Mouse (Mus musculus): Measurements from ENCODE around the gene Bbx. TPM values are rescaled to one million over a fixed set of nuclear protein-coding genes. Genes with fewer than 3 reads are reported as not detected.

The Bbx gene
- polyA plus RNA-seq, 1 experiment from 2014 or later: 38.0 TPM

- H3K36me3 ChIP-seq (ENCODE audit: control insufficient read depth, insufficient read depth, low read length): no peaks in the 10 kb centered on the region
- no peak overlapping the region for H3K4me2 ChIP-seq (ENCODE audit: low read depth, low read length, severe bottlenecking)
- H3K27ac ChIP-seq (ENCODE audit: low read depth, low read length): no peak overlapping the region
- no peak for ATAC-seq (replicated peaks; ENCODE audit: low FRiP score)
- H3K4me3 ChIP-seq (ENCODE audit: low read depth, low read length): no peak overlapping the region
- 65% methylated on average over 5 of the region's 5 CpGs for WGBS
- no peak for DNase-seq (ENCODE audit: low spot score)
- no peaks in the 10 kb centered on the region for H3K27me3 ChIP-seq (ENCODE audit: control insufficient read depth, insufficient read depth, low read length)
- H3K4me1 ChIP-seq (replicated peaks; ENCODE audit: control insufficient read depth, insufficient read depth, low read length): peaks cover 6% of the 10 kb centered on the region; the same call in 1 of the 2 replicates
- no peak overlapping the region for H3K9ac ChIP-seq (ENCODE audit: low read length)
- H3K9me3 ChIP-seq (ENCODE audit: control insufficient read depth, low read length): no peaks in the 10 kb centered on the region
These were observed 65.6 kb downstream of the Bbx start for GRCm38 (mm10) chr16:50366556-50366955.

GRCm38 (mm10) chr16:50364189-50365059 is 67.8 kb downstream of the Bbx start:
- peaks cover 6% of the 10 kb centered on the region; the same call in 1 of the 2 replicates for H3K4me1 ChIP-seq (replicated peaks; ENCODE audit: control insufficient read depth, insufficient read depth, low read length)
- no peaks in the 10 kb centered on the region for H3K9me3 ChIP-seq (ENCODE audit: control insufficient read depth, low read length)
- H3K4me3 ChIP-seq (ENCODE audit: low read depth, low read length): peak overlapping the region; percentile 31
- H3K36me3 ChIP-seq (ENCODE audit: control insufficient read depth, insufficient read depth, low read length): no peaks in the 10 kb centered on the region
- H3K4me2 ChIP-seq (ENCODE audit: low read depth, low read length, severe bottlenecking): peak overlapping the region; percentile 45
- ATAC-seq (replicated peaks; ENCODE audit: low FRiP score): peak; percentile 91
- DNase-seq (ENCODE audit: low spot score): peak; percentile 75
- WGBS: 12% methylated on average over 11 of the region's 11 CpGs
- H3K9ac ChIP-seq (ENCODE audit: low read length): peak overlapping the region; percentile 51; the same call in 1 of the 2 replicates
- no peaks in the 10 kb centered on the region for H3K27me3 ChIP-seq (ENCODE audit: control insufficient read depth, insufficient read depth, low read length)
- H3K27ac ChIP-seq (ENCODE audit: low read depth, low read length): peak overlapping the region; percentile 50; the same call in 1 of the 2 replicates

GRCm38 (mm10) chr16:50363443-50364188 is 68.6 kb downstream of the Bbx start:
- H3K9ac ChIP-seq (ENCODE audit: low read length): peak overlapping the region; percentile 51; the same call in 1 of the 2 replicates
- ATAC-seq (replicated peaks; ENCODE audit: low FRiP score) (peak; percentile 35; the same call in 1 of the 2 replicates), DNase-seq (ENCODE audit: low spot score) (no peak)
- 65% methylated on average over 17 of the region's 17 CpGs for WGBS
- peak overlapping the region; percentile 45 for H3K4me2 ChIP-seq (ENCODE audit: low read depth, low read length, severe bottlenecking)
- H3K4me3 ChIP-seq (ENCODE audit: low read depth, low read length): peak overlapping the region; percentile 31
- no peaks in the 10 kb centered on the region for H3K36me3 ChIP-seq (ENCODE audit: control insufficient read depth, insufficient read depth, low read length)
- peak overlapping the region; percentile 50; the same call in 1 of the 2 replicates for H3K27ac ChIP-seq (ENCODE audit: low read depth, low read length)
- no peaks in the 10 kb centered on the region for H3K27me3 ChIP-seq (ENCODE audit: control insufficient read depth, insufficient read depth, low read length)
- H3K9me3 ChIP-seq (ENCODE audit: control insufficient read depth, low read length): no peaks in the 10 kb centered on the region
- H3K4me1 ChIP-seq (replicated peaks; ENCODE audit: control insufficient read depth, insufficient read depth, low read length): peaks cover 6% of the 10 kb centered on the region; the same call in 1 of the 2 replicates

GRCm38 (mm10) chr16:50360631-50361030 is 71.6 kb downstream of the Bbx start:
- H3K27ac ChIP-seq (ENCODE audit: low read depth, low read length): no peak overlapping the region
- no peak overlapping the region for H3K9ac ChIP-seq (ENCODE audit: low read length)
- H3K9me3 ChIP-seq (ENCODE audit: control insufficient read depth, low read length): no peaks in the 10 kb centered on the region
- no peaks in the 10 kb centered on the region for H3K27me3 ChIP-seq (ENCODE audit: control insufficient read depth, insufficient read depth, low read length)
- no peak for DNase-seq (ENCODE audit: low spot score)
- no peak overlapping the region for H3K4me2 ChIP-seq (ENCODE audit: low read depth, low read length, severe bottlenecking)
- peaks cover 6% of the 10 kb centered on the region; the same call in 1 of the 2 replicates for H3K4me1 ChIP-seq (replicated peaks; ENCODE audit: control insufficient read depth, insufficient read depth, low read length)
- H3K4me3 ChIP-seq (ENCODE audit: low read depth, low read length): no peak overlapping the region
- 87% methylated on average over 7 of the region's 7 CpGs for WGBS
- no peaks in the 10 kb centered on the region for H3K36me3 ChIP-seq (ENCODE audit: control insufficient read depth, insufficient read depth, low read length)
- no peak for ATAC-seq (replicated peaks; ENCODE audit: low FRiP score)

GRCm38 (mm10) chr16:50329684-50330083 is 102.5 kb downstream of the Bbx start:
- WGBS: 95% methylated on average over 2 of the region's 2 CpGs
- no peaks in the 10 kb centered on the region for H3K9me3 ChIP-seq (ENCODE audit: control insufficient read depth, low read length)
- H3K4me3 ChIP-seq (ENCODE audit: low read depth, low read length): no peak overlapping the region
- H3K9ac ChIP-seq (ENCODE audit: low read length): no peak overlapping the region
- no peaks in the 10 kb centered on the region for H3K4me1 ChIP-seq (replicated peaks; ENCODE audit: control insufficient read depth, insufficient read depth, low read length)
- H3K36me3 ChIP-seq (ENCODE audit: control insufficient read depth, insufficient read depth, low read length): no peaks in the 10 kb centered on the region
- no peaks in the 10 kb centered on the region for H3K27me3 ChIP-seq (ENCODE audit: control insufficient read depth, insufficient read depth, low read length)
- H3K4me2 ChIP-seq (ENCODE audit: low read depth, low read length, severe bottlenecking): no peak overlapping the region
- DNase-seq (ENCODE audit: low spot score) (no peak), ATAC-seq (replicated peaks; ENCODE audit: low FRiP score) (no peak)
- no peak overlapping the region for H3K27ac ChIP-seq (ENCODE audit: low read depth, low read length)

GRCm38 (mm10) chr16:50324746-50325145 is 107.4 kb downstream of the Bbx start:
- H3K9me3 ChIP-seq (ENCODE audit: control insufficient read depth, low read length): no peaks in the 10 kb centered on the region

GRCm38 (mm10) chr16:50324292-50324691 is 107.9 kb downstream of the Bbx start:
- no peak overlapping the region for H3K4me3 ChIP-seq (ENCODE audit: low read depth, low read length)
- no peaks in the 10 kb centered on the region for H3K9me3 ChIP-seq (ENCODE audit: control insufficient read depth, low read length)
- ATAC-seq (replicated peaks; ENCODE audit: low FRiP score): no peak
- H3K9ac ChIP-seq (ENCODE audit: low read length): no peak overlapping the region
- H3K4me1 ChIP-seq (replicated peaks; ENCODE audit: control insufficient read depth, insufficient read depth, low read length): no peaks in the 10 kb centered on the region
- WGBS: 89% methylated on average over 6 of the region's 6 CpGs
- DNase-seq (ENCODE audit: low spot score): no peak
- H3K36me3 ChIP-seq (ENCODE audit: control insufficient read depth, insufficient read depth, low read length): no peaks in the 10 kb centered on the region
- no peak overlapping the region for H3K4me2 ChIP-seq (ENCODE audit: low read depth, low read length, severe bottlenecking)
- H3K27me3 ChIP-seq (ENCODE audit: control insufficient read depth, insufficient read depth, low read length): no peaks in the 10 kb centered on the region
- no peak overlapping the region for H3K27ac ChIP-seq (ENCODE audit: low read depth, low read length)

More at GRCm38 (mm10) chr16:50324746-50325145, 107.4 kb downstream of the Bbx start:
- H3K4me1 ChIP-seq (replicated peaks; ENCODE audit: control insufficient read depth, insufficient read depth, low read length): no peaks in the 10 kb centered on the region
- DNase-seq (ENCODE audit: low spot score): no peak
- ATAC-seq (replicated peaks; ENCODE audit: low FRiP score): no peak
- H3K4me3 ChIP-seq (ENCODE audit: low read depth, low read length): no peak overlapping the region
- H3K4me2 ChIP-seq (ENCODE audit: low read depth, low read length, severe bottlenecking): no peak overlapping the region
- 93% methylated on average over 2 of the region's 2 CpGs for WGBS
- no peaks in the 10 kb centered on the region for H3K27me3 ChIP-seq (ENCODE audit: control insufficient read depth, insufficient read depth, low read length)
- H3K27ac ChIP-seq (ENCODE audit: low read depth, low read length): no peak overlapping the region
- no peak overlapping the region for H3K9ac ChIP-seq (ENCODE audit: low read length)
- no peaks in the 10 kb centered on the region for H3K36me3 ChIP-seq (ENCODE audit: control insufficient read depth, insufficient read depth, low read length)

- DNase-seq (ENCODE audit: low spot score) (no peak), ATAC-seq (replicated peaks; ENCODE audit: low FRiP score) (no peak)
- H3K4me1 ChIP-seq (replicated peaks; ENCODE audit: control insufficient read depth, insufficient read depth, low read length): no peaks in the 10 kb centered on the region
- H3K9me3 ChIP-seq (ENCODE audit: control insufficient read depth, low read length): no peaks in the 10 kb centered on the region
- no peaks in the 10 kb centered on the region for H3K36me3 ChIP-seq (ENCODE audit: control insufficient read depth, insufficient read depth, low read length)
- WGBS: 88% methylated on average over 3 of the region's 3 CpGs
- no peak overlapping the region for H3K4me2 ChIP-seq (ENCODE audit: low read depth, low read length, severe bottlenecking)
- no peak overlapping the region for H3K9ac ChIP-seq (ENCODE audit: low read length)
- no peak overlapping the region for H3K4me3 ChIP-seq (ENCODE audit: low read depth, low read length)
- no peaks in the 10 kb centered on the region for H3K27me3 ChIP-seq (ENCODE audit: control insufficient read depth, insufficient read depth, low read length)
- no peak overlapping the region for H3K27ac ChIP-seq (ENCODE audit: low read depth, low read length)
These were observed 110.8 kb downstream of the Bbx start for GRCm38 (mm10) chr16:50321368-50321767.

Measured in forebrain, embryonic 11.5 days (tissue).